Mouse (Mus musculus): ENCODE measurements around the gene Rpl36a-ps1. TPM values are rescaled to one million over a fixed set of nuclear protein-coding genes. Genes with fewer than 3 reads are reported as not detected.
"Not testable (repeated sequence)": the region's sequence is repeated elsewhere in the genome, so short reads cannot be mapped to it uniquely, and the experiment has no call there.

The Rpl36a-ps1 gene
- total RNA-seq (2021), result 1 to 10 TPM in 1 of 2 experiments, under 1 TPM in 1; 0.81 to 3.6 TPM
- long read RNA-seq, experiment 1, partial matches to known transcripts, result 0 of 2 reads
- long read RNA-seq, experiment 1, other reads (novel, unspliced or antisense), result 0 of 2 reads
- long read RNA-seq, experiment 2, partial matches to known transcripts, result 0 of 2 reads
- long read RNA-seq, experiment 2, other reads (novel, unspliced or antisense), result 0 of 2 reads

- H3K27ac ChIP-seq, result no peak within 1 kb of the TSS
- H3K4me3 ChIP-seq, result no peak within 1 kb of the TSS
- intact Hi-C loops (cut with DNase I), result no loop called here
- TF ChIP-seq CTCF (IDR thresholded peaks at IDR 0.05), result no peak
- DNase-seq, result no peak
These were observed at the start of gene Rpl36a-ps1 for GRCm38 (mm10) chr14:98994218-98994617. TSS of gene Rpl36a-ps1 (minus strand) at chr14:98994318.

DNA sequence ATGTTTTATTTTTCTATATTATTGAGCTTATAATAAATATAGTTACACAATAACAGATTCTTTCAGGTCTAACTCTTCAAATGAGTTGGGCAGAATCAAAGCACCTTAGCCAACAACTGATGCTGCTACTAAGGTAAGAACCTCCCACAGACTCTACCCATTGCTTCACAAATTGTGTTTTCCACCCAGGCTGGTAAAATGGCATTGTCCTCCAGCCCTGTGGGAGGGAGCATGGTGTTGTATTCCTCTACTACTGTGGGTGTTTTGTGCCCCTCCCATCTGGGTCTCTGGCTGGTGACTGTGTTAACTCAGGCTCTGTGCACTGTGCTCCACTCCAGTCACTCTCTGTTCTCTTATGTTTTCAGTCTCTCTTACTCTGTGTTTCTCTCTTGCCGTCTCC is 49.4 kb upstream of the Rpl36a-ps1 start:
- Histone ChIP-seq H3K4me3 (no peak overlapping the region), H3K27ac (no peak overlapping the region)
- TF ChIP-seq CTCF (IDR thresholded peaks at IDR 0.05), result no peak
- intact Hi-C loops (cut with DNase I), result no loop called here
- DNase-seq, result no peak

GRCm38 (mm10) chr14:99041416-99041815 is 47.3 kb upstream of the Rpl36a-ps1 start:
- no peak for TF ChIP-seq CTCF (IDR thresholded peaks at IDR 0.05)
- Histone ChIP-seq H3K27ac (no peak overlapping the region), H3K4me3 (no peak overlapping the region)
- intact Hi-C loops (cut with DNase I), result no loop called here
- DNase-seq, result no peak

GRCm38 (mm10) chr14:99039308-99039707 is 45.2 kb upstream of the Rpl36a-ps1 start:
- DNase-seq; H3K27ac ChIP-seq; intact Hi-C loops (cut with DNase I); H3K4me3 ChIP-seq: not testable (repeated sequence)

DNA sequence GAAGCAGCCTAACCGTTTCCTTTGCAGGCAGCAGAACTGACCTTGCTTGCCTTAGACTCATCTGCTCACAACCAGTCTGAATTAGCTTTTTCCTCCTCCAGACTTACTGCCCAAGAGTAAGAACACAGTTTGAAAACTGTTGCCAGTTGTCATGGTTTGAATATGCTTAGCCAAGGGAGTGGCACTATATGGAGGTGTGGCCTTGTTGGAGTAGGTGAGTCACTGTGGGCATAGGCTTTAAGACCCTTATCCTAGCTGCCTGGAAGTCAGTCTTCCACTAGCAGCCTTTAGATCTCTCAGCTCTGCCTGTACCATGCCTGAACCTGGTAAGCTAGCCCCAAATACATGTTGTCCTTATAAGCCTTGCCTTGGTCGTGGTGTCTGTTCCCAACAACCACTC is 43.6 kb upstream of the Rpl36a-ps1 start:
- TF ChIP-seq CTCF (IDR thresholded peaks at IDR 0.05), result no peak
- no peak overlapping the region for H3K4me3 ChIP-seq

DNA sequence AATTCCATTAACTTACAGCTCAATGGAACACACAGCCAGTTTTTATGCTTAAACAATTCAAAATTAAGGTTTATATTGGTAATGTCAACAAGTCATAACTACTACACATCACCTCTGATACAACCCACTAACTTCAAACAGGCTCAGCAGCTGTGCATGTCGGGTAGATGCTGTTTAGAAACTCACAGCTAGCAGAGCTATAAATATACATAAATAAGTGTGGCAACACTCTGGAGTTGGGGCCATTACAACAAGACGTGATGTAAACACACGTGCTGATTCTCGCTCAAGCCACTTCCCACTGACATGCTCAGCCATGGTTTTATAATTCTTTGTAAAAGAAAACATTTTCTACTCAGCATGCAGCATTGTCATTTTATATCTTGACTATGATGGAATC is 41.9 kb upstream of the Rpl36a-ps1 start:
- no peak for TF ChIP-seq CTCF (IDR thresholded peaks at IDR 0.05)
- intact Hi-C loops (cut with DNase I), result no loop called here
- H3K27ac ChIP-seq, result no peak overlapping the region

More for the DNA sequence above, 43.6 kb upstream of the Rpl36a-ps1 start:
- no peak for DNase-seq
- intact Hi-C loops (cut with DNase I), result no loop called here
- H3K27ac ChIP-seq, result no peak overlapping the region

DNA sequence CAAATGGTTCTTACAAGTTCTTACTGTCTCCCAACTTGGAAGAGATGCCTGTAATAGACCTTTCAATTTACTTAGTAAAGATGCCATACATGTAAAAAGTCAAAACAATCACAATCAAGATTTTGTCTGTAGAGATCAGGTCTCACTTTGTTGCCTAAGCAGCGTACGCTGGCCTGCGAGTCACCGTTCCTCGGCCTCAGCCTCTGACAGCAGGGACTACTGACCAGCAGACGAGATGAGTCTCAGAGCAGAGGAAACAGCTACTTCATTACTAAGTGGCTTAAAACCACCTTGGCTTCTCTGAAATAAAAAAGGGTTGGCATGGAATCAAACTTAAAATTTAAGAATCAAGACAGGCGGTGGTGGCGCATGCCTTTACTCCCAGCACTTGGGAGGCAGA is 40.7 kb upstream of the Rpl36a-ps1 start:
- DNase-seq; H3K4me3 ChIP-seq; H3K27ac ChIP-seq; intact Hi-C loops (cut with DNase I): not testable (repeated sequence)

More for the DNA sequence above, 41.9 kb upstream of the Rpl36a-ps1 start:
- no peak overlapping the region for H3K4me3 ChIP-seq
- DNase-seq, result no peak

- Histone ChIP-seq H3K4me3 (no peak overlapping the region), H3K27ac (no peak overlapping the region)
- TF ChIP-seq CTCF (IDR thresholded peaks at IDR 0.05), result no peak
- DNase-seq, result no peak
- intact Hi-C loops (cut with DNase I), result no loop called here
These were observed 38.5 kb upstream of the Rpl36a-ps1 start for GRCm38 (mm10) chr14:99032596-99032995.

- intact Hi-C loops (cut with DNase I), result no loop called here
- no peak for DNase-seq
- TF ChIP-seq CTCF (IDR thresholded peaks at IDR 0.05), result no peak
- H3K4me3 ChIP-seq, result no peak overlapping the region
- no peak overlapping the region for H3K27ac ChIP-seq
These were observed 37.3 kb upstream of the Rpl36a-ps1 start for GRCm38 (mm10) chr14:99031337-99031873.

DNA sequence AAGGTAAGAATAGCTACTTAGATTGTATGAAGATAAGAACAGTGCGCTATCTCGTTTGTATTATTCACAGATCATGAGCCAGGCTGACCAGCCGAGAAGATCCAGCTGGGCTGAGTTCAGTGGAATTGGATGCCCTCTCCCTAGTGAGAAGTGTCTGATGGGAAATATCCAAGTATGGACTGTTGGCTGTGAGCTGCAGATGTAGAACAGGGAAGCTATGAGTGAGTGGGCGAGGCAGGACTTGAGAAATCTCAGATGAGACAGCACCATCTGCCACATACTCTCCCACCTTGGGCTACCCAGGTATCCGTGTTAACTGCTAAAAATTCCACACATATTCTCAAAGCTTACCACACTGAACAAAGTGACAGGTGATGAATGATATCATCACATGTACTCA is 35.9 kb upstream of the Rpl36a-ps1 start:
- no peak for DNase-seq
- intact Hi-C loops (cut with DNase I), result no loop called here
- Histone ChIP-seq H3K4me3 (no peak overlapping the region), H3K27ac (no peak overlapping the region)
- no peak for TF ChIP-seq CTCF (IDR thresholded peaks at IDR 0.05)

GRCm38 (mm10) chr14:99022346-99023086 is 28.4 kb upstream of the Rpl36a-ps1 start:
- Histone ChIP-seq H3K27ac (no peak overlapping the region), H3K4me3 (no peak overlapping the region)
- no peak for DNase-seq
- peak; percentile 43 for TF ChIP-seq CTCF (IDR thresholded peaks at IDR 0.05)
- intact Hi-C loops (cut with DNase I), result no loop called here

GRCm38 (mm10) chr14:99019136-99019808 is 25.2 kb upstream of the Rpl36a-ps1 start:
- DNase-seq, result no peak
- H3K4me3 ChIP-seq, result no peak overlapping the region
- intact Hi-C loops (cut with DNase I), result no loop called here
- no peak overlapping the region for H3K27ac ChIP-seq
- no peak for TF ChIP-seq CTCF (IDR thresholded peaks at IDR 0.05)

DNA sequence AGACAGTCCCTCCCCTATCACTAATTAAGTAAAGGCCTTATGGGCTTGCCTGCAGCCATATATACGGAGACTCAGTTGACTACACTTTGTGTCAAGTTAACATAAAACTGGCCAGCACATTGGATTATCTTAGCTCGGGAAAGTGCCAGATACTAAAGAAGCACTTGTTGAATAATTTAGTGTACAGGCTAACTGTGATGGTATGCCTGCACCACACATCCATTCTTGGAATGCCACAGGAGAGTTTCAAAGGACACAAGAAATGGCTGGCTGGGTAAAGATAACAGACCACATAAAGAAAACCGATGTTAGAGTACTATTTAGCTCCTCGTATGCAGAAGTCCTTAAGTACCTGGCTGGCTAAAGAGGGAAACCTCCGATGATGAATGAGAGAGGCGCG is 24.6 kb upstream of the Rpl36a-ps1 start:
- Histone ChIP-seq H3K27ac (no peak overlapping the region), H3K4me3 (no peak overlapping the region)
- intact Hi-C loops (cut with DNase I), result no loop called here
- no peak for TF ChIP-seq CTCF (IDR thresholded peaks at IDR 0.05)
- no peak for DNase-seq

Data from gastrocnemius, adult 2 months (tissue).